In genomic region chr13:64163147-64163715, GRCm38 (mm10) we compare ENCODE assay signal across 8 mouse cellular contexts. TPM values are rescaled to one million over a fixed set of nuclear protein-coding genes. Genes with fewer than 3 reads are reported as not detected.
DNase-seq lines count a peak whose midpoint lies in the region; ATAC-seq and TF ChIP-seq lines count a peak whose summit lies in the region.

No protein-coding gene starts in this region.

- H3K4me3 ChIP-seq in heart, embryonic 13.5 days = peak overlapping the region; percentile 92
- H3K4me3 ChIP-seq in embryonic facial prominence, embryonic 13.5 days = peak overlapping the region; percentile 89
- peak overlapping the region; percentile 50 for H3K4me3 ChIP-seq in myocyte

- peak overlapping the region; percentile 96 for H3K9ac ChIP-seq in heart, embryonic 13.5 days
- H3K9ac ChIP-seq in embryonic facial prominence, embryonic 13.5 days = peak overlapping the region; percentile 91

- no peaks in the 10 kb centered on the region for H3K27me3 ChIP-seq in heart, embryonic 13.5 days (replicated peaks)
- no peaks in the 10 kb centered on the region for H3K27me3 ChIP-seq in embryonic facial prominence, embryonic 13.5 days
- H3K27me3 ChIP-seq in myocyte (ENCODE audit: control insufficient read depth, insufficient read depth, insufficient read length) = no peaks in the 10 kb centered on the region

- H3K27ac ChIP-seq in heart, embryonic 13.5 days (replicated peaks) = no peak overlapping the region
- H3K27ac ChIP-seq in embryonic facial prominence, embryonic 13.5 days = no peak overlapping the region

- peaks cover 27% of the 10 kb centered on the region for H3K4me1 ChIP-seq in heart, embryonic 13.5 days
- peaks cover 16% of the 10 kb centered on the region for H3K4me1 ChIP-seq in embryonic facial prominence, embryonic 13.5 days

- 37% methylated on average over 13 of the region's 13 CpGs for WGBS in heart, embryonic 13.5 days
- 29% methylated on average over 13 of the region's 13 CpGs for WGBS in embryonic facial prominence, embryonic 13.5 days

- peak overlapping the region; percentile 97 for H3K4me2 ChIP-seq in heart, embryonic 13.5 days
- peak overlapping the region; percentile 97 for H3K4me2 ChIP-seq in embryonic facial prominence, embryonic 13.5 days
- peak overlapping the region; percentile 85 for H3K4me2 ChIP-seq in myocyte (ENCODE audit: low read depth)

- TF ChIP-seq POLR2A in myocyte (IDR thresholded peaks at IDR 0.05; ENCODE audit: insufficient read length, low read depth) = no peak

- peaks cover 22% of the 10 kb centered on the region for H3K9me3 ChIP-seq in heart, embryonic 13.5 days
- H3K9me3 ChIP-seq in embryonic facial prominence, embryonic 13.5 days = peaks cover 30% of the 10 kb centered on the region

- peaks cover 21% of the 10 kb centered on the region for H3K79me2 ChIP-seq in myocyte (ENCODE audit: control insufficient read depth, insufficient read depth)

- no peak overlapping the region for H3ac ChIP-seq in myocyte (ENCODE audit: control insufficient read depth, insufficient read length)

- peaks cover 29% of the 10 kb centered on the region for H3K36me3 ChIP-seq in heart, embryonic 13.5 days
- peaks cover 23% of the 10 kb centered on the region for H3K36me3 ChIP-seq in embryonic facial prominence, embryonic 13.5 days
- no peaks in the 10 kb centered on the region for H3K36me3 ChIP-seq in myocyte (ENCODE audit: control insufficient read depth, insufficient read depth)

- ATAC-seq in heart, embryonic 13.5 days (ENCODE audit: extremely low read depth, insufficient number of reproducible peaks, low FRiP score, low TSS enrichment) = no peak
- no peak for ATAC-seq in embryonic facial prominence, embryonic 13.5 days (ENCODE audit: insufficient number of reproducible peaks, insufficient read depth, low FRiP score, low TSS enrichment, low read depth)

- no peak for DNase-seq in heart, adult 8-10 months (ENCODE audit: low spot score)
- peak; percentile 50 for DNase-seq in kidney, adult 9 months
- DNase-seq in MN1 (ENCODE audit: low spot score) = no peak
- no peak for DNase-seq in frontal cortex, adult 2 months (ENCODE audit: extremely low spot score in 1 of 2, low spot score in 1 of 2)
- no peak for DNase-seq in thymus, postnatal 4 days

TF ChIP-seq in myocyte, 11 proteins besides CTCF, POLR2A, EP300 and RAD21:
- no peak for TF ChIP-seq REST (IDR thresholded peaks at IDR 0.05; ENCODE audit: insufficient read depth, insufficient read length)
- TF ChIP-seq POLR2AphosphoS2 (IDR thresholded peaks at IDR 0.05; ENCODE audit: insufficient read length, low read depth) = no peak
- no peak for TF ChIP-seq E2F4 (IDR thresholded peaks at IDR 0.05; ENCODE audit: insufficient read depth)
- TF ChIP-seq MYOD1 (IDR thresholded peaks at IDR 0.05; ENCODE audit: control insufficient read depth in 1 of 3, insufficient read length in 2 of 3, low read depth in 2 of 3) = no peak
- no peak for TF ChIP-seq TCF12 (IDR thresholded peaks at IDR 0.05; ENCODE audit: insufficient read depth, poor library complexity, severe bottlenecking)
- TF ChIP-seq MAX (IDR thresholded peaks at IDR 0.05; ENCODE audit: low read depth) = no peak
- no peak for TF ChIP-seq SRF (IDR thresholded peaks at IDR 0.05; ENCODE audit: control insufficient read depth, insufficient read length, low read depth)
- TF ChIP-seq CEBPB (IDR thresholded peaks at IDR 0.05; ENCODE audit: insufficient read depth, poor library complexity, severe bottlenecking) = no peak
- TF ChIP-seq MYOG (IDR thresholded peaks at IDR 0.05; ENCODE audit: control insufficient read depth in 1 of 3, insufficient read depth in 1 of 3, insufficient read length in 2 of 3, low read depth in 2 of 3) = no peak
- no peak for TF ChIP-seq TCF3 (IDR thresholded peaks at IDR 0.05; ENCODE audit: insufficient read length, low read depth)
- TF ChIP-seq USF1 (IDR thresholded peaks at IDR 0.05; ENCODE audit: low read depth) = no peak

RNA-seq across cellular contexts. Expression of gene Habp4, which starts 1.6 kb away (rescaled TPM):
- polyA plus RNA-seq in heart, embryonic 13.5 days (2015; fragmentation: Nextera tagmentation; extraction: Ambion mirVana) = 50.1 and 53.9 TPM in 2 replicates
- total RNA-seq in heart, adult 8-10 months (2022) = 10 to 100 TPM; 48.4 to 58.8 (median 54.9) TPM
- polyA plus RNA-seq in embryonic facial prominence, embryonic 13.5 days (2015; fragmentation: Nextera tagmentation; extraction: Ambion mirVana) = 25.2 and 25.5 TPM in 2 replicates
- polyA plus RNA-seq in myocyte (2012; fragmentation: generic; extraction: Trizol) = 32.5 TPM
- polyA plus RNA-seq in frontal cortex, adult 2 months (2012; rRNA removed) = 186 and 204 TPM in 2 replicates

RNA-seq across cellular contexts. Expression of gene Zfp367, which starts 10.2 kb away (rescaled TPM):
- 20.9 and 21.9 TPM in 2 replicates for polyA plus RNA-seq in heart, embryonic 13.5 days (2015; fragmentation: Nextera tagmentation; extraction: Ambion mirVana)
- 10 to 100 TPM; 22.3 to 23.6 (median 22.8) TPM for total RNA-seq in heart, adult 8-10 months (2022)
- 15.6 and 18.7 TPM in 2 replicates for polyA plus RNA-seq in embryonic facial prominence, embryonic 13.5 days (2015; fragmentation: Nextera tagmentation; extraction: Ambion mirVana)
- polyA plus RNA-seq in myocyte (2012; fragmentation: generic; extraction: Trizol) = 3.0 TPM
- polyA plus RNA-seq in frontal cortex, adult 2 months (2012; rRNA removed) = 21.1 and 21.3 TPM in 2 replicates

RNA-seq across cellular contexts. Expression of gene Slc35d2, which starts 34.1 kb away (rescaled TPM):
- 4.5 and 5.5 TPM in 2 replicates for polyA plus RNA-seq in heart, embryonic 13.5 days (2015; fragmentation: Nextera tagmentation; extraction: Ambion mirVana)
- 1 to 10 TPM; 1.2 to 1.8 (median 1.5) TPM for total RNA-seq in heart, adult 8-10 months (2022)
- 3.4 and 5.7 TPM in 2 replicates for polyA plus RNA-seq in embryonic facial prominence, embryonic 13.5 days (2015; fragmentation: Nextera tagmentation; extraction: Ambion mirVana)
- 2.5 TPM for polyA plus RNA-seq in myocyte (2012; fragmentation: generic; extraction: Trizol)
- 1.3 and 1.6 TPM in 2 replicates for polyA plus RNA-seq in frontal cortex, adult 2 months (2012; rRNA removed)
